Mouse (Mus musculus): Measurements from ENCODE around the gene Gm12216.

Gm12216 gene

DNA sequence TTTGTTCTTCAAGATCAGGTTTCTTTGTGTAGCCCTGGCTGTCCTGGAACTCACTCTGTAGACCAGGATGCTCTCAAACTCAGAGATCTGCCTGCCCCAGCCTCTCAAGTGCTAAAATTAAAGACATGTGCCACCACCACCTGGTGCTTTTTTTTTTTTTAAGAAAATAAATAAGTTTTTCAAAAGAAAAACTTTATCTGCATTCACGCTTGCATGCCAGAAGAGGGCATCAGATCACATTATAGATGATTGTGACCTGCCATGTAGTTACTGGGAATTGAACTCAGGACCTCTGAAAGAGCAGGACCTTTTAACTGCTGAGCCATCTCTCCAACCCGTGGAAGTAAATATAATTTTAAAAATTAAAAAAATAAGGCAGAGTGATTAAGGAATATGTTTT lies 113.8 kb downstream of the Gm12216 start:
- DNase-seq (ENCODE audit: low spot score in 2 of 2), result no peak

DNA sequence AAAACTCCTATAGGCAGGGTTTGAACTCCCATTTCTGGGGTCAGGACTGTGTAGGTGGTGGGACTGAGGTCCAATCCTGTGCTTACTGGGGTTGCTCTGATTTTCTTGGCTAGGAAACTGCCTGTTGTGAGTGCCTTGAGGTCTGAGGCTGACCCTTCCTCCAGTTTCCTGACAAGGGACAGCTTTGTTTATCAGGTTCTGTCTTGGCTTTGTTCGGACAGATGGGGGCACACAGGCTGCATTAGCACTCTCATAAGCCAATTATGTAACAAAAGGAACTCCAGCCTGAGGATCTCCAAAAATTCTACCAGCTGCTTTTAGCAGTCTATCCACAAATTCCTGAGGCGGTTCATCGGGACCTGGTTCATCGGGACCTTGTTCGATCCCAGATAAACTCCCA lies 116.7 kb downstream of the Gm12216 start:
- DNase-seq (ENCODE audit: low spot score in 2 of 2), result no peak

- peak in 1 of 2 experiments; percentile 71 for DNase-seq (ENCODE audit: low spot score in 2 of 2)
These were observed 121.5 kb downstream of the Gm12216 start for GRCm38 (mm10) chr11:53737573-53737946.

DNA sequence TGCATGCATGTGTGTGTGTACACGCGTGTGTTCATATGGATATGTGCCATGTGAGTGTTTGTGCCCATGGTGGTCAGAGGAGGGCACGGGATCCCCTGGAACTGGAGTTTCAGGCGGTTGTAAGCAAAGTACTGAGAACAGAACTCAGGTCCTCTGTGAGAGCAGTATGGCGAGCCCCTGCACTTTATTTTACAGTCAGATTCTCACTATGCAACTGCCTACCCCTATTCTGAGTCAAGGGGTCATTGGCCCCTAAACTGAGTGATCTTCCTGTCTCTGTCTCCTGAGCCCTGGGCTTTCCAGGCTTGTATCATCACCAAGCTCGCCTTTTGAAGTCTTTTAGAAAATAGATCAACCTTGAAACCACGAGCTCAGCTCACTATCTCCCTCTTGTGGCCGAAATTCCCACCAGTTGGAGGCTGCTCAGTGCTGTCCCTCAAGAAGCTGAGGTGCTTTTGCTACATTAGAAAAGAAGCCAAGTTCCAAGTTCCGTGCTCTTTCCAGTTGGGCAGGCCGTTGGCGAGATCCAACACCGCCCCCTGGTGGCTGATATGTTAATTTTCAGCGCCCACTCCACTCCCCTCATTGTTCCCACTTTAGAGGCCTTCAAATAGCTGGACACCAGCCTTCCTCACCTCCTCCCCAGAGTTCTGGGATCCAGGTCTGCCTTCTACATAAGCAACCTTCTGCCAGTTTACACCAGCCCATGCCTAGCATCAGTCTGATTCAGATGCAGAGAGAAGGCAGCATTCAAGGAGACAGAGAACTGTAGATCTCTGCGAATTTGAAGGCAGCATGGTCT lies 122.1 kb downstream of the Gm12216 start:
- DNase-seq (ENCODE audit: low spot score in 2 of 2), result peak; percentile 56 to 79

- peak; percentile 31 to 71 for DNase-seq (ENCODE audit: low spot score in 2 of 2)
These were observed 123.3 kb downstream of the Gm12216 start for GRCm38 (mm10) chr11:53735682-53736245.

GRCm38 (mm10) chr11:53734970-53735681 lies 123.9 kb downstream of the Gm12216 start:
- peak in 1 of 2 experiments; percentile 11 for DNase-seq (ENCODE audit: low spot score in 2 of 2)

GRCm38 (mm10) chr11:53734431-53734830 lies 124.6 kb downstream of the Gm12216 start:
- no peak for DNase-seq (ENCODE audit: low spot score in 2 of 2)

GRCm38 (mm10) chr11:53733824-53734223 lies 125.2 kb downstream of the Gm12216 start:
- DNase-seq (ENCODE audit: low spot score in 2 of 2), result no peak

Measured in spleen, postnatal 10 days (tissue).